Mouse (Mus musculus): ENCODE measurements at regions not wholly inside any gene's neighbourhood (a gene's known extent, or its start where the extent isn't known, plus 50 kb on each side); places are given as distances from the start of the nearest gene placed in this dataset.

GRCm38 (mm10) chr13:47398976-47399375 lies 276.5 kb downstream of the Rnf144b start:
- no peak for DNase-seq (ENCODE audit: low read depth, low spot score)

DNA sequence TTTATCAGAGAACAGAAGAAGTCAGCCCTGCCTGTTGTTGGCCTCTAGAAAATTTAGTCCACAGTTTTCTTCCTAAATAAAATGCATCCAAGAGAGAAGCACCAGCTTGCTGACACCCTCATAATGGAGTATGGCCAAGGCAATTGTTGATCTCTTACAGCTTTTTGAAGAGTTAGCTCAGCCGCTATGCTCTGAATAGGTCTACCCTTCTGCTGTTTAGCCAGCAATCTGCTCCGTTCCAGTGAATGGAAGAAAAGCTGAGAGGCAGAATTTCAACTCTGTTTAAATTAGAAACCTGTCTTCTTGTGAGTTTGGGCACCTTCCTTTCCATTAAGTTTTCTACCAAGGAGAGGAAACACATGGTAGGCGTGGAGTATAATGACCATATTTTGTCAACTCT lies 290.8 kb downstream of the Rnf144b start:
- DNase-seq (ENCODE audit: low read depth, low spot score) = no peak

DNA sequence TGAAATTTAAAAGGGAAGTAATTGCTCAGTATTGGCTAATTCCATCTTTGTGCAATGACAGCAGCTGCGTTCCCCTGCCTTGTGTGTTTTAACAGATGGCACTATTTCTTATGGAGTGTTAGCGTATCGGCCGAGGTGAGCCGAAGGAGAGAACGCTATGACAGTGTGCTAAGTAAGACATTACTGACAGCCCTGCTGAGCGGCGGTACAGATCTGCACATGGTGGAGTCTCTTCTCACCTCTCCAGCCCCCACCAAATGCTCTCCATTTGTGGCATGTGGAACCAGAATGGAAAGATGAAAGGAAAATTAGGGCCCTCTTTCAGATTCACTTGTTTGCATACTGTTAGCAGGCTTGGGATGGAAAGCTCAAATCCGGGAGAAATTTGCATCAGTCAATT lies 291.5 kb downstream of the Rnf144b start:
- DNase-seq (ENCODE audit: low read depth, low spot score) = no peak

GRCm38 (mm10) chr13:47429856-47430365 lies 307.5 kb downstream of the Rnf144b start:
- no peak for DNase-seq (ENCODE audit: low read depth, low spot score)

DNA sequence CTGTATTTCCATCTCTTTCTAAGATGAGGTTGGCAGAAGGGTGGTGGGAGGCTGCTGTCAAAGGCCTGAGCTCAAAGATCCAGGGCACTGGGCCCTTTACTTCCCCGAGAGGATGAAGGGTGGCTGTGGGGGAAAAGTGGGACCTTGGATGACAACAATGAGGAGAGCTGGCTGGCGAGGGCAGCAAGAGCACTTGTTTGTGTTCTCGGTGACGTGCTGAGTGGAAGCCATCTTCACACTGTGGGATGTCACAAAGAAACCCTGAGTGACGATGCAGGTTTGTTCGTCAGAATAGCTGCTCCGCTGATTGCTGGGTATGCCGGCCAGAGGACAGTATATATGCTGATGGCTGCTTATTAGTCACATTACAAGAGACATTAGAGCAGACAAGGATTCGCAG lies 308.0 kb downstream of the Rnf144b start:
- DNase-seq (ENCODE audit: low read depth, low spot score) = no peak

DNA sequence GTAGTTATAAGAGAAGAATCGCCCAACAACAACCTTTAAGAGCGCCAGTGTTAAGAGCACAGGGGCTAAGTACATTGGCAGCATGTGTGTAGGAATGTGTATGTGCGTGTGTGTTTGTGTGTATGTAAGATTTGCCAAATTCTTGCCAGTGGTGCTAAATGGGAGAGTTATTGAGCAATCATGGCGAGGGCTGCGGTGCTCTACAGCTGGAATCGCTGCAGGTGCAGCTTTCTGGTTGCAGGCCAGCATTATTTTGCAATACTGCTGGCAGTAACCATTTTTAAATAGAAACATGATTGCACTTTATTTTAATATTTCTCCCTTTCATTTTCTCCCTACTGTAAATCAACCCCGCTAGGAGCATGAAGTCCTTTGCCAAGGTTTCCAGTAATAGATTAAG lies 313.2 kb downstream of the Rnf144b start:
- DNase-seq (ENCODE audit: low read depth, low spot score) = no peak

GRCm38 (mm10) chr13:47444876-47445275 lies 322.4 kb downstream of the Rnf144b start:
- DNase-seq (ENCODE audit: low read depth, low spot score) = no peak

GRCm38 (mm10) chr13:47452186-47452760 lies 329.8 kb downstream of the Rnf144b start:
- no peak for DNase-seq (ENCODE audit: low read depth, low spot score)

- no peak for DNase-seq (ENCODE audit: low read depth, low spot score)
Observed at GRCm38 (mm10) chr13:47462148-47462547, 339.7 kb downstream of the Rnf144b start.

- DNase-seq (ENCODE audit: low read depth, low spot score) = no peak
Observed at GRCm38 (mm10) chr13:47471543-47472213, 349.2 kb downstream of the Rnf144b start.

DNA sequence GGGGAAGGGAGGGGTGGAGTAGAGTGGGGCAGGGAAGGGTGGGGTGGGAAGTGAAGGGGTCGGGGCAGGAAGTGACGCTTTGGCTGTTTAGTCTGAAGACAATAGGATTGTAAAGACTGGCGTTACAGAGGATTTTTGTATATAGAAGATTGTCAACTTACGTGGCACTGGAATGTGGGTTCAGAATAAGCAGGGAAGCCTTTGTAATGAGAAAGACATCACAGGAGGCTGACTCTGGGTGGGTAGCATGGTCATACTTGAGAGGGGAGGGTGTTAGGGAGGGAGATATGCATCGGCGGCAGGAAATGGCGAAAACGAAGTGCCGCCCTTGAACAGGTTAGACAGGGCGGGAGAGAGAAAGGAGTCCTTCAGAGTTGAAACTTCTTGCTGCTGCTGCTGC lies 357.7 kb downstream of the Rnf144b start:
- no peak for DNase-seq (ENCODE audit: low read depth, low spot score)

DNA sequence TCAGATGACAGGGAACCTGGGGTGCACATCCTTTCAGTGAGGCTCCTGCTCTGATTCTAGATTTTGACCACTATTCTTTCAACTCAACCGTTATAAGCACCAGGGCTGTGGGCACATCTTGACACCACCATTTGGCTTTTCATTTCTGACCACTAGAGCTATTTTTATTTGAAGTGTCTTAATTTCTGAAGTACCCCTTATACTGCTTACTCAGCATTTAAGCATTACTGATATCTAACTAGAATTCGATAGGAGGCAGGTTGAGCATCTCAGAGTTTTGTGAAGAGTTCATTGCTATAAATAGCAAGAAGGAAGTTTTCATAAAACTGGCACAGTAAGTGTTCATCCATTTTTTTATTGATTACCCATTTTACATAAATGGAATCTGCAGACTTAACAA lies 362.4 kb downstream of the Rnf144b start:
- DNase-seq (ENCODE audit: low read depth, low spot score) = no peak

DNA sequence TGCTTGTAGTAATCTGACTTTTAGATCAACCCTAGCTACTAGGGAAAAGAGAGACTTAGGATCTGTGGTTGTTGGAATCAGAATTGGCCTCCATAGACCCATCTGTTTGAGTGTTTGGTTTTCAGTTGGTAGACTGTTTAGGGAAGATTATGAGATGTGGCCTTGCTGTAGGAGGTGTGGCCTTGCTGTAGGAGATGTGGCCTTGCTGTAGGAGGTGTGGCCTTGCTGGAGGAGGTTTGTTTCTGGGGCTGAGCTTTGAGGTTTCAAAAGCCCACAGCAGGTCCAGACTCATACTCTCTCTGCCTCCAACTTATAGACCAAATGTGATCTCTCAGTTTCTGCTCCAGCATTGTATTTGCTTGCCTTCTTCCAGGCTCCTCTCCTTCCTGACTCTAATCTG lies 363.7 kb downstream of the Rnf144b start:
- DNase-seq (ENCODE audit: low read depth, low spot score) = no peak

GRCm38 (mm10) chr13:47486658-47487057 lies 364.2 kb downstream of the Rnf144b start:
- no peak for DNase-seq (ENCODE audit: low read depth, low spot score)

- DNase-seq (ENCODE audit: low read depth, low spot score) = no peak
Observed at GRCm38 (mm10) chr13:47505380-47505955, 383.0 kb downstream of the Rnf144b start.

- no peak for DNase-seq (ENCODE audit: low read depth, low spot score)
Observed at GRCm38 (mm10) chr13:47532935-47533334, 410.5 kb downstream of the Rnf144b start.

- no peak for DNase-seq (ENCODE audit: low read depth, low spot score)
Observed at GRCm38 (mm10) chr13:47537156-47537555, 414.7 kb downstream of the Rnf144b start.

- DNase-seq (ENCODE audit: low read depth, low spot score) = no peak
Observed at GRCm38 (mm10) chr13:47549626-47550025, 427.2 kb downstream of the Rnf144b start.

DNA sequence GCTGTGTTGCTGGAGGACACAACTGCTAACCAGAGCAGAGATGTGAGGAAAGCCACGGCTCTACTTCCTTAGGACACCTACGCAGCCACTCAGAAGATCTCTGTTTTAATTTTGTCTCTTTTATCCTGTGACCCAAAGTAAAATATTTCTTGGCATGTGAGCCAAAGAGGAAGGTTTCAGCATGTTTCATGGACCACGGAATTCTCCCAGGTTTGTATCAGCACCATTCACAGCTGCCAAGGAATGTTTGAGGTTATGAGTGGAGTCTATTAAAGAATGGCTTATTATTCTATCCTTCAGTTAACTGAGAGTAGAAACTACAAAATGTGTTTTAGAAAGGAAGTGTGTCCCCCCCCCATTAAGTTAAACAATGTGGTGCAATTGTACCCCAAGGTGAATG lies 429.8 kb downstream of the Rnf144b start:
- no peak for DNase-seq (ENCODE audit: low read depth, low spot score)

DNA sequence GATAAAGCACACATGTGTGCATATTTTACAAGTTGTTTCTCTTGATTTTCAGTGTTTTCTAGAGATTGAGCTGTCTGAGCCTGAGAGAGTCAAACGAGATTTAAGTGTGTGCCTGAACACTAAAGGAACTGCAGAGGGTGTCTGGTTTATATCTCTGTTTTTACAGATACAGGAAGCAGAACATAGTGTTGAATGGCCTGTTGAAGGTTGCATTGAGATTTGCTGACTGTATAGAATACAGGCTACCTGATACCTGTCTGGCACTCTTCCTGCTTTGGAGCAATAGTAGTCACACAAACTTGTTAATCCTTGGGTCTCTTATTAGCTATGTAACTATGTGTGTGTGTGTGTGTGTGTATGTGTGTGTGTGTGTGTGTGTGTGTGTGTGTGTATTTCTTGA lies 431.7 kb downstream of the Rnf144b start:
- no peak for DNase-seq (ENCODE audit: low read depth, low spot score)

GRCm38 (mm10) chr13:47557196-47557974 lies 434.9 kb downstream of the Rnf144b start:
- no peak for DNase-seq (ENCODE audit: low read depth, low spot score)

DNA sequence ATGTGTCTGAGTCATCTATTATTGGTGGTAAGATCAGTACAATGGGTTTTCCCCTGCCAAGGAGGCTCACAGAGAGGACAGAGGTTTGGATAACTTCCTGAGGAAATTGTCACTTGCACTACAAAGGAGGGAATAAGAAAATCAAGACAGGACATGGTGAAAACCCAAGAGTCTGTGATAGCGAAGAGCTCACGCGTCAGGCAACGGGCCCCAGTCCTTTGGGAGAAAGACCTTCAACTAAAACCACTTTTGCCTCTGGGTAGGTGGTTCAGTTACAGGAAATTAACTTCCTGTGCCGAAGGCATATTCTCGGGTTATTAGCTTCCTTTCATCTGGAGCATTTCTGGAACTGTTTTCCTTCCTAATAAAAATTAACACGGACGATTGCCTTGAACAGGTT lies 440.4 kb downstream of the Rnf144b start:
- no peak for DNase-seq (ENCODE audit: low read depth, low spot score)
